Mouse (Mus musculus) WW6 (cell line): Measurements from ENCODE around the gene Gzma.

ENCODE experiments used
- DNase-seq: peaks from one replicate; pipeline ENCODE4 v3.0.0-alpha.2; 2013; ENCODE audit warnings: low read depth, low spot score

Gzma gene

GRCm38 (mm10) chr13:113046211-113046883 lies 54.4 kb downstream of the Gzma start, which contains the start of gene Gpx8:
Gene Gpx8, minus strand, starts transcription at chr13:113046410.
- no peak for DNase-seq

GRCm38 (mm10) chr13:113045458-113046110 lies 55.2 kb downstream of the Gzma start:
- no peak for DNase-seq

GRCm38 (mm10) chr13:113044876-113045275 lies 55.9 kb downstream of the Gzma start:
- no peak for DNase-seq
